In the genomic region with DNA sequence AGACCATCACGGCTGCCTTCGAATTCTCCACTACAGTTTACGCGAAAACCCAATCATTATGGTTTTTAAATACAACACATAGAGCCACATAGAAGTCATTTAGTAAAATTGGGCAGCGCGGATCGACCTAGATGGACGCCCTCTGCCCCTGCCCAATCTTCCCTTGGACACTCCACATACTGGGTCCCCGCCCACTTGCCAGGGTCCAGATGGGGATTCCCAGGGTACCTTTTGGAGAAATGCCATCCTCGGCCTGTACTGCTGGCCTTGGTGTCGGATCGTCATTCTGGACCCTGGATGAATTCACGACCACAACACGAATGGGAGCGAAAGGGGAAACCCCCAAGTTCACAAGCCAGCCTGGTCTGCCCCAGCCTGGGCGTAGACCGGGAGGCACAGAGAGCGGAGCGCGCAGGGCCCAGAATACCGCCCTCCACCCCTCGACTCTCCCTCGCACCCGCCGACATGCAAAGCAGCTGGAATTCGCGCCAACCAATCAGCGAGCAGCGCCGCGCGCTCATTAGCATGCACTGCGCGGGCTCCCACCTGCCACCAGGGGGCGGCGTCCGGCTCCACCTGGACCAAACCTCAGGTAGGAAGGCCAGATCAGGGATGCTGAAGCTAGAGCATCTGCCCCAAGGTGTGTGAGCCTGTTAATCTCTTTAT, we compare ENCODE assay signal across 8 mouse cellular contexts. TPM values are rescaled to one million over a fixed set of nuclear protein-coding genes. Genes with fewer than 3 reads are reported as not detected.
A peak's percentile ranks its signal among the peaks of the same experiment; 100 is the strongest.
DNase-seq lines count a peak whose midpoint lies in the region; ATAC-seq lines count a peak whose summit lies in the region.

Gene Rgs9, minus strand, starts transcription at position 420 of the 666 bp plus-strand sequence.

- peaks cover 9% of the 10 kb centered on the region; the same call in 1 of the 2 replicates for H3K4me1 ChIP-seq in hindbrain, embryonic 14.5 days (replicated peaks; ENCODE audit: control insufficient read depth, insufficient read depth, low read length)

- peak within 1 kb of the TSS; percentile 58 for H3K9ac ChIP-seq in hindbrain, embryonic 14.5 days

- WGBS in hindbrain, embryonic 14.5 days, result 3% methylated on average over 37 of the region's 37 CpGs

- no peaks in the 10 kb centered on the region for H3K9me3 ChIP-seq in hindbrain, embryonic 14.5 days (ENCODE audit: control insufficient read depth, low read length)

- peak within 1 kb of the TSS; percentile 72 for H3K4me2 ChIP-seq in hindbrain, embryonic 14.5 days (replicated peaks)

- H3K36me3 ChIP-seq in hindbrain, embryonic 14.5 days (replicated peaks; ENCODE audit: control insufficient read depth, insufficient read depth), result no peaks in the 10 kb centered on the region

- DNase-seq in WW6 (ENCODE audit: low read depth, low spot score), result peak; percentile 90
- peak; percentile 90 to 95 for DNase-seq in cerebellum, postnatal 4 days (ENCODE audit: low spot score in 2 of 2)
- DNase-seq in frontal cortex, postnatal 36 days (ENCODE audit: low spot score in 2 of 2), result peak; percentile 89 to 95
- peak; percentile 93 for DNase-seq in hindbrain, embryonic 14.5 days (ENCODE audit: low spot score)
- peak; percentile 78 to 92 for DNase-seq in layer of hippocampus, postnatal 25 days (ENCODE audit: extremely low spot score in 1 of 2, low spot score in 1 of 2)
- peak; percentile 96 for DNase-seq in lung, postnatal 14 days
- DNase-seq in retina, adult 2 months (ENCODE audit: low read depth, low spot score), result peak; percentile 89
- peak; percentile 94 for DNase-seq in thymus, postnatal 25 days

- no peak within 1 kb of the TSS for H3K27ac ChIP-seq in hindbrain, embryonic 14.5 days

- peak within 1 kb of the TSS; percentile 41 for H3K4me3 ChIP-seq in hindbrain, embryonic 14.5 days (replicated peaks; ENCODE audit: low read length)

- peak; percentile 95 for ATAC-seq in hindbrain, embryonic 14.5 days (ENCODE audit: low FRiP score)

- H3K27me3 ChIP-seq in hindbrain, embryonic 14.5 days (ENCODE audit: control insufficient read depth, insufficient read depth, low read length), result no peaks in the 10 kb centered on the region

RNA-seq across cellular contexts. Expression of gene Rgs9, which starts in this region (rescaled TPM):
- 8.9 and 10.7 TPM in 2 replicates for polyA plus RNA-seq in hindbrain, embryonic 14.5 days (2014; fragmentation: Nextera tagmentation; extraction: Ambion mirVana)
- 10 to 100 TPM; 12.5 TPM for total RNA-seq in layer of hippocampus, postnatal 25 days (2021)
